Mouse (Mus musculus): ENCODE results near the gene Tbx1.

The Tbx1 gene

DNA sequence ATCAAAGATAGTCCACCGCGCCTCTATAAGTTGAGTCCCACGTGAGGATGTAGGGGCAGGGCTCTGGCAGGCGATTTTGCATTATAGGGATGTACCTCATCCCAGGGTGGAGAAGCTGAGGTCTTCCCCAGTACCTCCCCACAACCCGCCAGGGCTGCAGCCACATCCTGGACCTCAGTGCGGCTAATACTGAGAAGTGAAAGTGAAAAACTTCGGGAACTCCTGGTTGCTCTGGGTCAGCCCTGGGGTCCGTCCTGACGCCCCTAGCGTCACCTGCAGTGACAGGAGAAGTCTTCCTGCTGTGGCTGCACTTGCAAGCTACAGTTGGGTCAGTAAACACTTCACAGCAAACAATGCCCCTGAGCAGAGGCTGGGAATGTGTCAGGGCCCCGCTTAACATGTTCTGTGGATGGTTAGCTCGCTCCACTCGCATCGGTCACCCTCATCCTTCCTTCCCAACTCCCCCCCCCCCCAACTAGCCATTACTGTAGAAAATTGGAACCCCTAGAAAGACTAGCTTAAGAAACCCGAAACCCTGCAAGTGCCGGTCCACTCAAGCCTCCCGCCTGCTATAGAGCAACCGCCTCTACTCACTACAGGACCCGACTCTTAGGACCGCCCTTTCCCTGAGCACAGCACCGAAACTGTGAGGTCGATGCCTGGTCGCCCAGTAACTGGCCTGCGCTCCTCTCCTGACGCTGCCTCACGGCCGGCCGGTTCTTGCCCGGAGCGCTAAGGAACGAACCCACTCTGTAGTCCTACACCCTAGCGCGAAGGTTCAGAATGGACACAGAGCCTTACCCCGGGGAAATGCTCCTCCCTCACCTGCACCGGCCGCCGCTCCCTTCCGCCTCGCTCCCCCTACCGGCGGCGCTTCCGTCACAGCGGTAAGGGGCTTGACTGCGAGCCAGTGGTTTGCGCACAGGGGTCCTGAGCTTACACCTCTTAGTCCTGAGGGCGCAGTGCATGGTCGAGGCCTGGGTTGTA, at the start of gene Tbx1:
Gene Tbx1 (minus strand): TSS at position 868 of the 987 bp plus-strand sequence.
- no peak for DNase-seq (ENCODE audit: extremely low read depth, low read depth, low spot score)

GRCm38 (mm10) chr16:18639382-18639929, 49.0 kb upstream of the Tbx1 start:
- no peak for DNase-seq (ENCODE audit: extremely low read depth, low read depth, low spot score)

GRCm38 (mm10) chr16:18638396-18638795, 47.9 kb upstream of the Tbx1 start:
- no peak for DNase-seq (ENCODE audit: extremely low read depth, low read depth, low spot score)

GRCm38 (mm10) chr16:18636804-18637203, 46.3 kb upstream of the Tbx1 start:
- no peak for DNase-seq (ENCODE audit: extremely low read depth, low read depth, low spot score)

DNA sequence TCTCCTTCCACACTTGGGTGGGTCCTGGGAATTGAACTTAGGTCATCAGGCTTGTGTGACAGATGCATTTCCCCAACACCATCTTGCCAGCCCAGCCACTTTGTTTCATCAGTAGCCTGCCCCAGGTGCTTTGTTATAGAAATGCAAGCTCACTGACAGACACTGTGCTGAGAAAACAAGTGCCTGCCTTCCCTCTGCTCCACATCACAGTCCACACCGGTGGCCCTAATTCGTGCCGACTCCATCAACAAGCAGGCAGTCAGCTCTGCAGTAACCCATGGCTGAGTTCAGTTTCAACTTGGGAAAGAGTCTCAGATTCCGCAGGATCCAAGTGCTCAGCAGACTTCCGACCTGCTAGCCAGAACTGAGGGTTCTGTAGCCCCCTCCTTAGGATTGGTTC, 45.9 kb upstream of the Tbx1 start:
- DNase-seq (ENCODE audit: extremely low read depth, low read depth, low spot score): no peak

DNA sequence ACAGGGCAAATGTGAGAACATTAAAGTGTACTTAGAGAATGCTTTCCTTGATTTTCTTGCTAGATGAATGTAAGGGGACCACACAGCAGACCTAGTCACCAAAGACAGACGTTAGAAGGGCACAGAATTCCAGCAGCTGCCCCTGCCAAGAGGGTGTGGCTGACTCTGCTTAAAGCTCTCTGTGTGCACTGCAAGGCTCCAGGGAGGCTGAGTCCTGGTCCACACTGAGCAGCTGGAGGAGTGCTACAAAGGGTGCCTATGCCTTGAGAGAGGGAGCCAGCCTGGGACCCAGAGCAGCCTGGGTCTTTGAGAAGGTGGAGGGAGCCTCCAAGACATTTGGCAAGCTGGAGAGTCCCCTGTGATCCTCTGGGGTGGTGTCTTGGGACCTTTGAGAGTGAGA, 42.9 kb upstream of the Tbx1 start:
- DNase-seq (ENCODE audit: extremely low read depth, low read depth, low spot score): no peak

DNA sequence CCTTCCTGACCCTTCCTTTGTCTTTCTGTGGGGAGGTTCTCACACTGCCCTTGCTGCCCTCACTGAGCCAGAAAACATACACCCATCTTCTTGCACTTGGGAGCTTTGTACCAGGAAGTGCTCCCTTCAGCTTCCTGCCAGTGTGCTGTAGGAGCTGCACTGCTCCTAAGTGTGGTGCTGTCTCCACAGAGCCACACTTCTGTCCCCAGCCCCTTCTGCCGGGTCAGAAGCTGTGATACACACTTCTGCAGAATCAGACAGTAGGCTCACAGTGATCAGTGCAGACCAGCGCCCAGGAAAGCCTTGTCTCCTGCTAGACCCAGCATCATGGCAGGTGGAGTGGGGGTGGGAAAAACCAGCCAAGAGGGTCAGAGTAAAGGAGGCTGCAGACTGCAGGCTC, 42.3 kb upstream of the Tbx1 start:
- no peak for DNase-seq (ENCODE audit: extremely low read depth, low read depth, low spot score)

- DNase-seq (ENCODE audit: extremely low read depth, low read depth, low spot score): no peak
Observed at GRCm38 (mm10) chr16:18632059-18632458, 41.6 kb upstream of the Tbx1 start.

DNA sequence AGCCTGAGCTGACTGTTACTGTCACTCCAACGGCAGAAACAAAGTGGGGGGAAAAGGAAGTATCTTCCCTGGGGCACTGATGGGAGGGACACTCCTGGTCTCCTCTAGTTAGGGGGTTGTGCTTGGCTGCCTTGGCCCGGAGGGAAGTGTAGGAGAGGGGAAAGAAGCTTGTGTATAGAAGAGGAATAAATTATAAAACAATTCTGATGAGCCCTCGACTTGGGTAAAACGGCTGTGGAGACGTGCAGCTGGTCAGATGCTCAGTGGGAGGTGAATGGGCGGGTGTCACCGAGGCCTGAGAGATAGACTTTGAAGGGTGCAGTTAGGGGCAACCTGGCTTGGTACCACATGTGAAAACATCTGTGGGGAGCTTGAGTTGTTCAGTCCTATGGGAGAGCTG, 40.7 kb upstream of the Tbx1 start:
- no peak for DNase-seq (ENCODE audit: extremely low read depth, low read depth, low spot score)

DNA sequence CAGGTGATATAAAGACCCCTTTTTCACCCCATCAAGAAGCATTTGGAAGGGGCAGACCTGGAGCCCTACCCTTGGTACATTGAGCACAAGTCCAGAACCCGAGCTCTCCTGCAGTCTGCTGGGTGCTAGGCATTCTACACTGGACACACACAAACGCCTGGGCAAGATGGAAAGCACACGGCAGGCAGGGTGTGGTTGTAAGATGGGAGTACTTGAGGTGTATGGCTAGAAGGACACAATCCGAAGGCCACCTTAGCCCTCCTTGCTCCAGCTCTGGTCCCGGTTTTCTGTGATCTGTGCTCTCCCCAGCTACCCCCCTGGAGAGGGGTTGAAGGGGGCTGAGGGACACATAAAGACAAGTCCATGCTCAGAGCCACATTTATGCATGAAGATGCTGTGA, 39.8 kb upstream of the Tbx1 start:
- DNase-seq (ENCODE audit: extremely low read depth, low read depth, low spot score): no peak

DNA sequence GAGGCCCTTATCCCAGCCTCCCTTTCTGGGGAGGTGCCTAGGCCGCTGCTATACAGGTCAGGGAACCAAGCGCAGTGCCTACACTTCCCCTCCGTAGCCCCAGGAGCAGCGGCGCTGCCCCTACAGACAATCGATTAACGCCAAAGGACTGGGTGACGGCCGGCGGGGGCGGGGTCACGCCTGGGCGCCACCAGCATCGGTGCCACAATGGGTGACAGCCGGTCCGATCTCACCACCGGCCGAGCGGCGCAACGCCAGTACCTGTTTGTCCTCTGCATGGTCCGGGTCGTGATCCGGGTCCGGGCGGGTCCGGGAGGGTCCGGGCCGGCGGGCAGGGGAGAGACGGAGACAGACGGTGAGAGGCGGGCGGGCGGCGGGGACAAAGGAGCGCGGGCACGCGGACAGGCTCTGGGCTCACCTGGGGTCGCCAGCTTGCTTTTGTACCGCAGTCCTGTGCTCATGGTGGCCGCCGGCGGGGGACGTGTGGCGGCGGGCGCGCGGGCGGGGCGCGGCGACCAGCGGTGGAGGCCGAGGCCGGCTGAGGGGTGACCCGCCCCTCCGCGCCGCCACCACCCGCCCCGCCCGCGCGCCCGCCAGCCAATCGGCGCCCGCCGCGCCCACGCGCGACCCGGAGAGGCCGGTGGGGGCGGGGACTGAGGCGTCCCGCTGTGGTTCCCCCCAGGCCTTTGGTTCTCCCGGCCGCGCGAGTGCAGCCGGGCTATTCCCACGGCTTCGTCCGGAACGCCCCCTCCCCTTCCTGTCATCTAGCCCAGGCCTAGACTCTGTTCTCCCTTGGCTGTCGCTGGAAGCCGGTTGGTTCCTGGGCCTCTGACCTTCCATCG, 39.1 kb upstream of the Tbx1 start, which contains the start of gene Sept5:
Gene Sept5 (minus strand): TSS at position 565 of the 842 bp plus-strand sequence.
- DNase-seq (ENCODE audit: extremely low read depth, low read depth, low spot score): no peak

DNA sequence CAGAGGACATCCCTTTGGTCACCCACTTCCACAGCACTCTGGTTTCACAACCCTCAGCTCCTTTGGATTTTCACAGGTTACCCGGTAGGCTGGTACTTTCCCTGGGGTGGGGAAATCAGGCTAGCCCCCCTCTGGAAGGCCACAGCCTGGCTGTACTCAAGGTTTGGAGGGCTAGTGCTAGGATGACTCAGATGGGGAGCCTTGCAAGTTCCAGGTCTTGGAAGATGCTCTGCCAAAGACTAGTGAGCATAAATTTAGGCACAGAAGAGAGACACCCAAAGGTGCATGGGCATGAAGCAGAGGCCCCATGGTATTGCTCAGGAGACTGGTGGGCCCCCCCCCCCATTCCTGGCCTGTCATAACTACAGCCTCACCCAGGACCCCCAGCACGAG, 38.5 kb upstream of the Tbx1 start:
- DNase-seq (ENCODE audit: extremely low read depth, low read depth, low spot score): no peak

GRCm38 (mm10) chr16:18628206-18628947, 37.9 kb upstream of the Tbx1 start:
- DNase-seq (ENCODE audit: extremely low read depth, low read depth, low spot score): no peak

DNA sequence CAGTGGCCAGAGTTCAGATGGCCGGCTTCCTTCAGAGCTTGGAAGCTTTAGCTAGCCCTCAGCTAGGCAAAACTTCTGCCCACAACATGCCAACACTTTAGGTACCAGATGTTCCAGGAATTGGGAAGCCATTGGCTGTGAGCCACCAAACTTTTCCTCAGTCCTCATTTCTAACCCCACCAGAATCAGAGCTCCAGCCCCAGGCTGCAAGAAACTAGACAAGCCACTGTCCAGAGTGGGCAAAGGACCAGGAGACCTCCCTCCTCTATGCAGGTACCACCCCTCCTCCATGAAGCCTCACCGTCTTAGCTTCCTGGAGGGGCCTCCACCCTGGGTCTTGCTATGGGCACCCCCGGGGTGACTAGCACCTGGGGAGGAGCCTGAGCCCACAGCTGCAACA, 36.7 kb upstream of the Tbx1 start:
- no peak for DNase-seq (ENCODE audit: extremely low read depth, low read depth, low spot score)

DNA sequence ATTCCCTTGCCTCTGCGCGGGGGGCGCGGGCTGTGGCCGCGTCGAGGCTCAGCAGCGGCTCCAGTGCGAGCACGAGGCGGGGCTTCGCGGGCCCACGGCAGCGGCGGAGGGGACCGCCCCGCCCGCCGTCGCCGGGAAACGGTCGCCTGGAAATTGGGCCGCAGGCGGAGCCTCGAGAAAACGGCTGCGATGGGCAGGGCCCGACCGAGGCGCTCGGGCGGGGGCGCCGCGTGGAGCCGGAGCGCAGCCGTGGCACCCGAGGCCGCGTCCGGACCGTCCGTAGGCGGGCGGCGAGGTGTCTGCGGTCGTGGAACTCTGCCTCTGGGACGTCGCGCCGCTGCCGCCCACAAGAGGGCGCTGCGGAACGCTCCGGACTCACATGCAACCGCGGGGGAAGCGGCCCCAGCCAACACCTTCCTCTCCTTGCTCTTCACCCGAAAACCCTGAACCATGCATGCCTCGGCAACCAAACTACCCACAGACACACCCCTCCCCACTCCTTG, 36.0 kb upstream of the Tbx1 start, which contains the start of gene Gm49601:
Gene Gm49601 (minus strand): TSS at position 52 of the 503 bp plus-strand sequence.
- no peak for DNase-seq (ENCODE audit: extremely low read depth, low read depth, low spot score)

DNA sequence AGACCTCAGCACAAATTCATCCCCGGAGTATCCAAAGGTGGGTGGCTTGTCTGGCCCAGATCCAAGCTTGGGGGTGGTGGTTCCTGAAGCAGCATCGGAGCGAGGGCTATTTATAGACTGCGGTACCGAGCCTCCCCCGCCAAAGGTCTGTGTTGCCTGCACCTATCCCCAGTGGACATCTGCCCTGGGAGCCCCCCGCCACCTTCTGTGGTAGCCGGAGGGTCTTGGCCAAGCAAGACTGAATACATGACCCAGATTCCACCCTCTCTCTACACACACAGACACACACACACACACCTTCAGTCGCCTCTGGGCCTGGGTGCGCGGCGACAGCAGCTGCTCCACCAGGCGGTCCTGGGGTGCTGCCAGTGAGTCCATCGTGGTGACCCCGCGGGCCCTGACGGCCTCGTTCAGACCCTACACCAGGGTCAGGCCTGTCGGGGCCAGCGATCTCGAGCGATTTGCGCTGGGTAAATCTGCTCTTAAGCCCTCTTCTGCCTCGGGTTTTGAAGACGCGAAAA, 35.4 kb upstream of the Tbx1 start:
- no peak for DNase-seq (ENCODE audit: extremely low read depth, low read depth, low spot score)

- DNase-seq (ENCODE audit: extremely low read depth, low read depth, low spot score): no peak
Observed at GRCm38 (mm10) chr16:18625097-18625496, 34.6 kb upstream of the Tbx1 start.

DNA sequence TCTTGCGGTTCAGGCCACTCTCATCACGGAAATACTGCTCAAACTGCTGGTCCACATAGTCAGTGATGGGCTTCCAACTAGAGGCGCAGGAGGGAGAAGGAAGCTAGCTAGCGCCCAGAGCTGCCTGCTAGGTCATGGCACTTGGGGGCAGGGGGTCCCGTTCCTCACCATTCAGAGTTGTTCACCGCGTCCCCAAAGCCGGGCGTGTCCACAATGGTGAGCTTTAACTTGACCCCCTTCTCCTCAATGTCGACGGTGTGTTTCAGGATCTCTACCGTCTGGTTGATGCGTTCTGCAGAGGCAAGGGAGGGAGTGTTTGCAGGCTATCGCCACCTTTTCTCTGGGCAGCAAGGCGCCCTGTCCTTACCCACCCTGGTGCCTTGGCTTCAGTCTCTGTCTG, 34.2 kb upstream of the Tbx1 start:
- no peak for DNase-seq (ENCODE audit: extremely low read depth, low read depth, low spot score)

DNA sequence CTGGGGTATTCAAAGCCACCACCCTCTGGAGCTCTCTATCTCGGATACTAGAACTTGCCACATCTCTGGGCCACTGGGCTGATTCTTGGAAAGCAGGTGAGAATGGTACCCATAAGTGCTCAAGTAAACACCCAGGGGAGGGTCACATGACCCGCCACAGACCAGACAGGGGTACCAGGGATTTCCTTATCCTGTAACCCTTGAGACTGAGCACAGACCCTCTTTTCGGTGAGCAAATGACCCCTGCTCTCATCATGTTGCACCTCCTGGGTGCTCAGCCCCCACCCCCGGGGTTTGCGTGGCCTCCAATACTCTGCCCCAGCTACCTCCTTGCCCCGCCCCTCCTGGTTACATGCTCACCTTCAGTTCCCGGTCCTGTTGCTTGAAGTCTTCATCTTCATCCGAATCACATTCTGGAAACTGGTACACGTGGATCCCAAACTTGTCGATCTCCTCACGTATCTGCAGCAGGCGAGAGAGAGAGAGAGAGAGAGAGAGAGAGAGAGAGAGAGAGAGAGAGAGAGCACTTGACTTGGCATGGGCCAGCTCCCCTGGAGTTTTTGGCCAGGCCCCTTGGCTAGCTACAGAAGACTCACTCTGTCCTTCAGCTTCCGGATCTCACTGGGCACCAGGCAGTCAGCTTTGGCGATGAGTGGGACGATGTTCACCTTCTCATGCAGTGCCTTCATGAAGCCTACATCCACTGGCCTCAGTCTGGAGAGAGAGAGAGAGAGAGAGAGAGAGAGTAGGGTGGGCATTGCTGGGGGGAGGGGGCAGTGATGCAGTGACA, 33.5 kb upstream of the Tbx1 start:
- DNase-seq (ENCODE audit: extremely low read depth, low read depth, low spot score): no peak

All from fat pad, adult 2 months (tissue).